Mouse (Mus musculus): ENCODE data around the gene Slitrk6. TPM values are rescaled to one million over a fixed set of nuclear protein-coding genes. Genes with fewer than 3 reads are reported as not detected.

Slitrk6 gene
- 1.9 and 2.0 TPM in 2 replicates for polyA plus RNA-seq (2015; fragmentation: Nextera tagmentation; extraction: Ambion mirVana)

GRCm38 (mm10) chr14:110754484-110755307 lies at the start of gene Slitrk6:
Slitrk6 (minus strand) TSS chr14:110755149.
- H3K27me3 ChIP-seq (replicated peaks; ENCODE audit: insufficient read depth, low read length), result no peaks in the 10 kb centered on the region
- TF ChIP-seq EP300 (IDR thresholded peaks at IDR 0.05), result no peak
- peak; percentile 48 for TF ChIP-seq CTCF (IDR thresholded peaks at IDR 0.05)
- no peaks in the 10 kb centered on the region for H3K36me3 ChIP-seq (ENCODE audit: insufficient read depth, low read length)
- DNase-seq (ENCODE audit: low spot score) (peak; percentile 49), ATAC-seq (peak; percentile 57)
- peak within 1 kb of the TSS; percentile 27 for H3K4me3 ChIP-seq (ENCODE audit: low read depth, low read length)
- H3K4me2 ChIP-seq (replicated peaks; ENCODE audit: low read depth, low read length), result peak within 1 kb of the TSS; percentile 46
- WGBS, result 28% methylated on average over 11 of the region's 11 CpGs
- H3K9ac ChIP-seq (replicated peaks; ENCODE audit: low read depth), result no peak within 1 kb of the TSS
- no peaks in the 10 kb centered on the region for H3K9me3 ChIP-seq (ENCODE audit: low read length)
- H3K4me1 ChIP-seq (ENCODE audit: insufficient read depth, low read depth, low read length), result no peaks in the 10 kb centered on the region
- H3K27ac ChIP-seq (ENCODE audit: low read length), result no peak within 1 kb of the TSS

GRCm38 (mm10) chr14:110777546-110777945 lies 22.6 kb upstream of the Slitrk6 start:
- no peaks in the 10 kb centered on the region for H3K36me3 ChIP-seq (ENCODE audit: insufficient read depth, low read length)
- DNase-seq (ENCODE audit: low spot score), result peak; percentile 16
- TF ChIP-seq CTCF (IDR thresholded peaks at IDR 0.05), result peak; percentile 41
- TF ChIP-seq EP300 (IDR thresholded peaks at IDR 0.05), result no peak
- H3K4me1 ChIP-seq (ENCODE audit: insufficient read depth, low read depth, low read length), result no peaks in the 10 kb centered on the region
- H3K4me2 ChIP-seq (replicated peaks; ENCODE audit: low read depth, low read length), result no peak overlapping the region
- no peaks in the 10 kb centered on the region for H3K27me3 ChIP-seq (replicated peaks; ENCODE audit: insufficient read depth, low read length)
- H3K9ac ChIP-seq (replicated peaks; ENCODE audit: low read depth), result no peak overlapping the region
- H3K27ac ChIP-seq (ENCODE audit: low read length), result no peak overlapping the region
- no peak overlapping the region for H3K4me3 ChIP-seq (ENCODE audit: low read depth, low read length)
- H3K9me3 ChIP-seq (ENCODE audit: low read length), result no peaks in the 10 kb centered on the region
- ATAC-seq, result no peak

DNA sequence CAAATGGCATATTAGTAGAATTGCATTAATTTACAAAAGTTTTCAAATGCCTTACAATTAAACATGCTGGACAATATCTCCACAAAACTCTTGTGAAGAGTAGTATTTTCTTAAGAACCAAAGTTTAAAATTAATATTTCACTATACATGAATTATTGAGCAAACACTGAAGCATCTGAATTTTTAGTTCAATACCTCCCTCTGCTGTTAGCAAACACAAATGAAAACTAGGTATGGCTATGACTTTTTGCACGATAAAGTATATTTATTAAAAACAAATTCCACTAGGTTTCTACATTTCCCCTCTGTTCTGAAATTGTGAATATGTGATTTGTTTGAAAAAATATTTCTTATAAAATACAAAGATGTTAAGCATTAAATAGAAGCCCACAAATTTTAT lies 15.7 kb upstream of the Slitrk6 start:
- Histone ChIP-seq H3K4me1 (ENCODE audit: insufficient read depth, low read depth, low read length) (no peaks in the 10 kb centered on the region), H3K36me3 (ENCODE audit: insufficient read depth, low read length) (no peaks in the 10 kb centered on the region), H3K27ac (ENCODE audit: low read length) (no peak overlapping the region), H3K4me3 (ENCODE audit: low read depth, low read length) (no peak overlapping the region), H3K9ac (replicated peaks; ENCODE audit: low read depth) (no peak overlapping the region), H3K27me3 (replicated peaks; ENCODE audit: insufficient read depth, low read length) (no peaks in the 10 kb centered on the region), H3K4me2 (replicated peaks; ENCODE audit: low read depth, low read length) (no peak overlapping the region), H3K9me3 (ENCODE audit: low read length) (no peaks in the 10 kb centered on the region)
- TF ChIP-seq CTCF (IDR thresholded peaks at IDR 0.05), result no peak; the same call in 1 of the 2 replicates
- TF ChIP-seq EP300 (IDR thresholded peaks at IDR 0.05), result no peak
- no peak for ATAC-seq
- DNase-seq (ENCODE audit: low spot score), result no peak
- 71% methylated on average over 1 of the region's 1 CpGs for WGBS

- H3K27ac ChIP-seq (ENCODE audit: low read length), result no peak overlapping the region
- 16% methylated on average over 7 of the region's 7 CpGs for WGBS
- ATAC-seq (no peak), DNase-seq (ENCODE audit: low spot score) (peak; percentile 23)
- TF ChIP-seq CTCF (IDR thresholded peaks at IDR 0.05) (peak; percentile 58), EP300 (IDR thresholded peaks at IDR 0.05) (no peak)
- no peaks in the 10 kb centered on the region for H3K36me3 ChIP-seq (ENCODE audit: insufficient read depth, low read length)
- H3K9ac ChIP-seq (replicated peaks; ENCODE audit: low read depth), result no peak overlapping the region
- no peak overlapping the region for H3K4me2 ChIP-seq (replicated peaks; ENCODE audit: low read depth, low read length)
- no peaks in the 10 kb centered on the region for H3K9me3 ChIP-seq (ENCODE audit: low read length)
- H3K4me1 ChIP-seq (ENCODE audit: insufficient read depth, low read depth, low read length), result no peaks in the 10 kb centered on the region
- no peaks in the 10 kb centered on the region for H3K27me3 ChIP-seq (replicated peaks; ENCODE audit: insufficient read depth, low read length)
- H3K4me3 ChIP-seq (ENCODE audit: low read depth, low read length), result no peak overlapping the region
Observed at GRCm38 (mm10) chr14:110762588-110763220, 7.8 kb upstream of the Slitrk6 start.

DNA sequence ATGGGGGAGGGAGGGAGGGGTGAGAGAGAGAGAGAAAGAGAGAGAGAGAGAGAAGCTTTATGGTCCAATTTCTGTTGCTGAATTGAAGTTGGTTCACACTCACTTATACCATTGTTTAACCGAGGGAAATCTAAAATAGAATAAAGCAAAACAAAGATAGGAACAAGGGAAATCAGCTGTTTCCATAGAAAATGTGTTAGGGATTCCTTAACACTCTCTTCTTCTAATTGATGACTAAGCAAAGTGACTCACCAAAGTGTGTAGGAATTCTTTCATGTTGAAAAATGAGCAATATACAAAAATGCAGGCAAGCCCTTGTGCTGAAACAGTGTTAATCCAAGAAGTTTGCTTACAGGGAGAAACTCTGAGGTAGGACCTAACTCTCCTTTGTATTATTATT lies 6.0 kb upstream of the Slitrk6 start:
- no peaks in the 10 kb centered on the region for H3K9me3 ChIP-seq (ENCODE audit: low read length)
- H3K9ac ChIP-seq (replicated peaks; ENCODE audit: low read depth), result no peak overlapping the region
- WGBS, result 31% methylated on average over 1 of the region's 1 CpGs
- ATAC-seq (no peak), DNase-seq (ENCODE audit: low spot score) (no peak)
- no peaks in the 10 kb centered on the region for H3K27me3 ChIP-seq (replicated peaks; ENCODE audit: insufficient read depth, low read length)
- H3K4me3 ChIP-seq (ENCODE audit: low read depth, low read length), result no peak overlapping the region
- H3K4me1 ChIP-seq (ENCODE audit: insufficient read depth, low read depth, low read length), result no peaks in the 10 kb centered on the region
- no peaks in the 10 kb centered on the region for H3K36me3 ChIP-seq (ENCODE audit: insufficient read depth, low read length)
- no peak overlapping the region for H3K4me2 ChIP-seq (replicated peaks; ENCODE audit: low read depth, low read length)
- TF ChIP-seq EP300 (IDR thresholded peaks at IDR 0.05) (no peak), CTCF (IDR thresholded peaks at IDR 0.05) (no peak)
- no peak overlapping the region for H3K27ac ChIP-seq (ENCODE audit: low read length)

- Histone ChIP-seq H3K4me2 (replicated peaks; ENCODE audit: low read depth, low read length) (peak overlapping the region; percentile 46; the same call in 1 of the 2 replicates), H3K9ac (replicated peaks; ENCODE audit: low read depth) (no peak overlapping the region), H3K36me3 (ENCODE audit: insufficient read depth, low read length) (no peaks in the 10 kb centered on the region), H3K9me3 (ENCODE audit: low read length) (no peaks in the 10 kb centered on the region), H3K4me1 (ENCODE audit: insufficient read depth, low read depth, low read length) (no peaks in the 10 kb centered on the region), H3K4me3 (ENCODE audit: low read depth, low read length) (no peak overlapping the region), H3K27ac (ENCODE audit: low read length) (no peak overlapping the region), H3K27me3 (replicated peaks; ENCODE audit: insufficient read depth, low read length) (no peaks in the 10 kb centered on the region)
- WGBS, result 45% methylated on average over 4 of the region's 4 CpGs
- no peak for ATAC-seq
- no peak for DNase-seq (ENCODE audit: low spot score)
- TF ChIP-seq EP300 (IDR thresholded peaks at IDR 0.05), result no peak
- no peak for TF ChIP-seq CTCF (IDR thresholded peaks at IDR 0.05)
Observed at GRCm38 (mm10) chr14:110755308-110755650, 330 bp upstream of the Slitrk6 start.

All from lung, postnatal 0 days (tissue).